Mouse (Mus musculus) hindbrain, postnatal 0 days (tissue): Measurements from ENCODE around the gene Ccdc9. TPM values are rescaled to one million over a fixed set of nuclear protein-coding genes. Genes with fewer than 3 reads are reported as not detected.

Experiments used
- ATAC-seq: fragments of 200-750 bp; cut with Nextera tagmentation; 2 replicates; pipeline ENCODE4 v1.8.0; 2017; ENCODE audit warnings: mild to moderate bottlenecking, moderate TSS enrichment, moderate library complexity
- DNase-seq: peaks from one replicate; pipeline ENCODE4 v3.0.0-alpha.2; 2015; ENCODE audit warnings: low spot score
- H3K27ac ChIP-seq: fragments of 300-500 bp; sonication (generic); 2 replicates; pipeline ENCODE4 v1.5.1; 2014; ENCODE audit warnings: mild to moderate bottlenecking
- H3K27me3 ChIP-seq: fragments of 300-500 bp; sonication (generic); 2 replicates; pipeline ENCODE4 v1.6.1; 2014; ENCODE audit warnings: low read length, mixed read lengths; ENCODE audit not compliant: insufficient read depth
- H3K36me3 ChIP-seq: fragments of 300-500 bp; sonication (generic); 2 replicates; pipeline ENCODE4 v1.6.1; 2014; ENCODE audit warnings: low read length, mixed read lengths; ENCODE audit not compliant: insufficient read depth
- H3K4me1 ChIP-seq: fragments of 300-500 bp; sonication (generic); 2 replicates; pipeline ENCODE4 v1.6.1; 2014; ENCODE audit warnings: antibody characterized with exemption, low read length, mixed read lengths; ENCODE audit not compliant: insufficient read depth
- H3K4me2 ChIP-seq: fragments of 300-500 bp; sonication (generic); 2 replicates; pipeline ENCODE4 v1.6.1; 2014; ENCODE audit warnings: low read depth, mild to moderate bottlenecking, low read length, moderate library complexity, mixed read lengths
- H3K4me3 ChIP-seq: fragments of 300-500 bp; sonication (generic); 2 replicates; pipeline ENCODE4 v1.5.1; 2014; ENCODE audit warnings: low read length
- H3K9ac ChIP-seq: fragments of 300-500 bp; sonication (generic); replicated peaks from 2 replicates; pipeline ENCODE4 v1.6.1; 2014; ENCODE audit warnings: mild to moderate bottlenecking, low read length, moderate library complexity, mixed read lengths
- H3K9me3 ChIP-seq: fragments of 300-500 bp; sonication (generic); 2 replicates; pipeline ENCODE4 v1.6.1; 2016; ENCODE audit warnings: low read length, mixed read lengths
- CTCF ChIP-seq: IDR thresholded peaks from 2 replicates; pipeline ENCODE4 v1.5.1; 2016; ENCODE audit warnings: antibody characterized with exemption, control low read depth, low read depth
- WGBS: fragments of 180-500 bp; shearing (Covaris S2); extraction: QIAGEN DNeasy Blood & Tissue Kit; methylation state at CpG from one replicate; pipeline ENCODE4 v1.1.7; 2014; 5-methylcytosine and 5-hydroxymethylcytosine counted together
- polyA plus RNA-seq: library from polyadenylated mRNA; unstranded; fragments of >200 nt; fragmentation: Nextera tagmentation; extraction: Ambion mirVana; gene quantifications from 2 replicates; pipeline ENCODE4 v1.2.1, GENCODE M21; 2015
- total RNA-seq: library from RNA; depleted of rRNA; stranded (reverse); fragments of >200 nt; gene quantifications from 2 replicates; pipeline ENCODE4 v1.2.3, GENCODE M21; 2014; rRNA removed

The Ccdc9 gene
- total and polyA plus RNA-seq, 2 experiments from 2014 or later: 14.8 to 27.9 TPM

- Histone ChIP-seq H3K27me3 (no peaks in the 10 kb centered on the region), H3K9me3 (no peaks in the 10 kb centered on the region), H3K36me3 (no peaks in the 10 kb centered on the region), H3K27ac (no peak overlapping the region), H3K4me3 (no peak overlapping the region), H3K4me1 (no peaks in the 10 kb centered on the region), H3K4me2 (no peak overlapping the region), H3K9ac (no peak overlapping the region)
- 62% methylated on average over 5 of the region's 5 CpGs for WGBS
- no peak for ATAC-seq
- no peak for TF ChIP-seq CTCF
- DNase-seq: no peak
Measured at GRCm38 (mm10) chr7:16229869-16230268, 56.7 kb downstream of the Ccdc9 start.

Other genes with a start within 250 kb of the Ccdc9 start
- 6.2 and 8.5 TPM in 2 replicates for gene Bicra, start 238.9 kb downstream of the Ccdc9 start, total RNA-seq
- 3.4 and 3.8 TPM in 2 replicates for gene Bicra, start 238.9 kb downstream of the Ccdc9 start, polyA plus RNA-seq
- 0.31 and 0.72 TPM in 2 replicates for gene Zfp541, start 225.0 kb downstream of the Ccdc9 start, total RNA-seq
- gene Zfp541, start 225.0 kb downstream of the Ccdc9 start, polyA plus RNA-seq: 0.15 and 0.24 TPM in 2 replicates
- 413 and 441 TPM in 2 replicates for gene Napa, start 188.3 kb downstream of the Ccdc9 start, total RNA-seq
- gene Napa, start 188.3 kb downstream of the Ccdc9 start, polyA plus RNA-seq: 253 and 256 TPM in 2 replicates
- gene Kptn, start 166.9 kb downstream of the Ccdc9 start, total RNA-seq: 33.3 and 41.7 TPM in 2 replicates
- 33.2 and 35.8 TPM in 2 replicates for gene Kptn, start 166.9 kb downstream of the Ccdc9 start, polyA plus RNA-seq
- gene Slc8a2, start 157.0 kb downstream of the Ccdc9 start, total RNA-seq: 78.6 and 79.4 TPM in 2 replicates
- gene Slc8a2, start 157.0 kb downstream of the Ccdc9 start, polyA plus RNA-seq: 1.2 TPM in 2 replicates
- gene Meis3, start 111.7 kb downstream of the Ccdc9 start, total RNA-seq: 76.6 and 81.3 TPM in 2 replicates
- gene Meis3, start 111.7 kb downstream of the Ccdc9 start, polyA plus RNA-seq: 77.5 and 84.6 TPM in 2 replicates
- 21.1 and 25.0 TPM in 2 replicates for gene Dhx34, start 64.8 kb downstream of the Ccdc9 start, total RNA-seq
- 9.1 and 9.4 TPM in 2 replicates for gene Dhx34, start 64.8 kb downstream of the Ccdc9 start, polyA plus RNA-seq
- gene C5ar2, start 42.6 kb downstream of the Ccdc9 start, total RNA-seq: 0.47 TPM in 1 of 2 replicates, not detected in the other
- gene C5ar2, start 42.6 kb downstream of the Ccdc9 start, polyA plus RNA-seq: 0.11 and 0.18 TPM in 2 replicates
- gene C5ar1, start 27.3 kb downstream of the Ccdc9 start, total RNA-seq: 1.4 and 1.9 TPM in 2 replicates
- 0.93 and 1.5 TPM in 2 replicates for gene C5ar1, start 27.3 kb downstream of the Ccdc9 start, polyA plus RNA-seq
- gene Inafm1, start 13.2 kb downstream of the Ccdc9 start, total RNA-seq: 56.0 and 71.3 TPM in 2 replicates
- gene Inafm1, start 13.2 kb downstream of the Ccdc9 start, polyA plus RNA-seq: 74.1 and 78.4 TPM in 2 replicates
- gene Bbc3, start 21.6 kb upstream of the Ccdc9 start, total RNA-seq: 51.0 and 55.8 TPM in 2 replicates
- gene Bbc3, start 21.6 kb upstream of the Ccdc9 start, polyA plus RNA-seq: 32.2 and 33.3 TPM in 2 replicates
- 88.6 and 89.4 TPM in 2 replicates for gene Sae1, start 101.0 kb upstream of the Ccdc9 start, total RNA-seq
- gene Sae1, start 101.0 kb upstream of the Ccdc9 start, polyA plus RNA-seq: 215 and 216 TPM in 2 replicates
- gene Zc3h4, start 114.1 kb upstream of the Ccdc9 start, total RNA-seq: 36.8 and 38.2 TPM in 2 replicates
- gene Zc3h4, start 114.1 kb upstream of the Ccdc9 start, polyA plus RNA-seq: 8.3 and 9.1 TPM in 2 replicates
- 71.7 and 72.6 TPM in 2 replicates for gene Tmem160, start 166.0 kb upstream of the Ccdc9 start, total RNA-seq
- gene Tmem160, start 166.0 kb upstream of the Ccdc9 start, polyA plus RNA-seq: 102 and 114 TPM in 2 replicates
- 9.0 and 13.9 TPM in 2 replicates for gene Npas1, start 190.9 kb upstream of the Ccdc9 start, total RNA-seq
- gene Npas1, start 190.9 kb upstream of the Ccdc9 start, polyA plus RNA-seq: 7.6 and 7.9 TPM in 2 replicates